Mouse (Mus musculus): Measurements from ENCODE around the gene Ralgps2. TPM values are rescaled to one million over a fixed set of nuclear protein-coding genes. Genes with fewer than 3 reads are reported as not detected.

Ralgps2 gene
- polyA plus RNA-seq (2011; ENCODE audit: insufficient read depth, insufficient read length, low replicate concordance, missing spikeins): 9.7 and 17.5 TPM in 2 replicates

DNA sequence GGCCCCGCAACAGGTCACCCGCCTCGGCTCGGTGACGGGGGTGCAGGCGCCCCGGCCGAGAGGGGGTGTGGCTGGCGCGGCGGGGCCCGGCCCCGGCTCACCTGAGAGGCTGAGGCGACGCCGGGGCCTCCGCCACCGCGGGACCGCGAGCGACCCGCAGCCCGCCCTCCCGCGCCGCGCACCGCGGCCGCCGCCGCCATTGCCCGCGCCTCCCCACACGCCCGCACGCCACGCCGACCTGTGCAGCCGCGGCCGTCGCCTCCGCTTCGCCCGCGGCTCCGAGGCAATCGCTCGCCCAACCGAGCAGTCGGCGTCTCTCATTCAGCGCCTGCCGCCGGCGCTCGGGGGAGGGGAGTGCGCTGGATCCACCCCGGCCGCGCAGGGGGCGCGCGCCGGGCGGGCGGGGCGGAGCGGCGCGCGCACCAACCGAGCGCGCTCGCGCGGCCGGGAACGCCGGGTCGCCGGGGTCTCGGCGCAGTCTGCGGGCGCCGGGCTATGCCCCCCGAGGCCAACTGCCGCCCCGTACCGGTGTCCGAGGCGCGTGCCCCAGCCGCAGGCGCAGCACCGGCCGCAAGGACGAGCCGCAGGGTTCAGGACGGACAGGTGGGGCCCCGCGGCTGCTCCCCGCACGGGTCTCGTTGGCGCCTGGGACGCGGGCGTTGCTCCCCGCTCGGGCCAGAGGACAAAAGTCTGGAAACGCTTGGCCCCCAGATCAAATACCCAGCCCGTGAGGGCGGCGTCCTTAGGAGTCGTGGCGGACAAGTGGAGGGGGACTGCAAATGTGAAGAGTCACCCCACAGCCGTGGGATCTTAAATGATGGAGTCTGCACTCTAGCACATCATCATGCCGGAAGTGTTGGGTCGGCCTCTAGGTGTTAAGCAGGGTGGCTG is at the start of gene Ralgps2:
Gene Ralgps2 (minus strand): TSS at position 376 of the 891 bp plus-strand sequence.
- under 1% methylated on average over 120 of the region's 124 CpGs for WGBS
- Histone ChIP-seq H3K4me3 (replicated peaks; ENCODE audit: control insufficient read depth, low read depth, low read length) (peak within 1 kb of the TSS; percentile 79), H3K27ac (ENCODE audit: control insufficient read depth, insufficient read depth, low read depth, low read length, poor library complexity) (peak within 1 kb of the TSS; percentile 96), H3K4me1 (ENCODE audit: control insufficient read depth, insufficient read depth, low read length) (no peaks in the 10 kb centered on the region; the same call in 1 of the 2 replicates)
- no peak; the same call in 1 of the 2 replicates for TF ChIP-seq POLR2A (IDR thresholded peaks at IDR 0.05; ENCODE audit: borderline replicate concordance, control insufficient read depth, low read depth, low read length)
- no peak for TF ChIP-seq CTCF (IDR thresholded peaks at IDR 0.05; ENCODE audit: control insufficient read depth, insufficient read depth, low read length)

DNA sequence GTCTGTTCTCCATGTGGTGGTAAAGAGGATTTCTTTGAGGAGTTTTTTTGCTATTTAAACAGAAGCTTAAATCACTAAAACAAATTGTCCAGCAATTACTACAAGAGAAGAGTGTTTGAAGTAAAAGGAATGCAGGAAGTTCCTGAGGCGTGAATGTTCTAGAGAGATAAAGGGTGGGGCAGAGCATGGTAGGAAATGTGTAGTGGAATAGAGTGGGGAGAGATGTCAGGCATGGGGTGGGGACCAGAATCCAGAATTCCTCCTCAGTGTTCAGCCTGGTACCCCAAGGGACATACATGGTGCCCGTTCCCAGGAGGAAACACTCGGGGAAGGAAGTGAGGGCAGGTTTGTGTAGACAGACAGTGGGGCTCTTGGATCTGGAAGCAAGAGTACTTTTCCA is 48.1 kb upstream of the Ralgps2 start:
- H3K27ac ChIP-seq (ENCODE audit: control insufficient read depth, insufficient read depth, low read depth, low read length, poor library complexity): no peak overlapping the region
- H3K4me3 ChIP-seq (replicated peaks; ENCODE audit: control insufficient read depth, low read depth, low read length): no peak overlapping the region
- peaks cover 15% of the 10 kb centered on the region for H3K4me1 ChIP-seq (ENCODE audit: control insufficient read depth, insufficient read depth, low read length)
- 35% methylated on average over 3 of the region's 3 CpGs for WGBS
- TF ChIP-seq CTCF (IDR thresholded peaks at IDR 0.05; ENCODE audit: control insufficient read depth, insufficient read depth, low read length): no peak

DNA sequence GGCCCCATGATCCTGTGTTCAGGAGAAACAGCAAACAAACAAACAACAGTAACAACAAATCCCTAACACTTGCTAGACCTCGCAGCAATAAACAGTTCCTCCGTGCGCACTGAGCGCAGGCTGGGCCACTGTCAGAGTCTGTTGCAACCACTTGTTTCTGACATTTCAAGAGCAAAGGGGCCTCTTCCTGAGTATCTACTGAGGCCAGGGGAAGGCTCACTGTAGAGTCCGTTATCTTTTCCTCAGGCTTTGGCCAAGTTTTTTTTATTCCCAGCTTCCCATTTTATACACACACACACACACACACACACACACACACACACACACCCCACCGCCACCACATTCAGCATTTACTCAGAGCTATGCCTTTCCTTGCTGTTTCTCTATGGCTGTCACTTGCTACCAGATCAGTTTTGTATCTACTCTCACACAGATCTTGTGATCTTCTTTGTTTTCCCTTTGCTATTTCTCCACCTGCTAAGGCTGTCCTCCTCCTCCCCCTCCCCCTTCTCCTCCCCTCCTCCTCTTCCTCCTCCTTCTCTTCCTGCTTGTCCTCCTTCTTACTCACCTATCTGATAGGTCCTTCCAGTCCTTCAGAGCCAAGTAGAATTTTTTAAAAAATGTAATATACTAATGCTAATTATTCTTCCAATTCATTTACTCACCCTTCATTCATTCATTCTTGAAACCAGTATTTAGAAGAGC is 47.4 kb upstream of the Ralgps2 start:
- Histone ChIP-seq H3K27ac (ENCODE audit: control insufficient read depth, insufficient read depth, low read depth, low read length, poor library complexity) (peak overlapping the region; percentile 84), H3K4me3 (replicated peaks; ENCODE audit: control insufficient read depth, low read depth, low read length) (no peak overlapping the region), H3K4me1 (ENCODE audit: control insufficient read depth, insufficient read depth, low read length) (peaks cover 15% of the 10 kb centered on the region)

DNA sequence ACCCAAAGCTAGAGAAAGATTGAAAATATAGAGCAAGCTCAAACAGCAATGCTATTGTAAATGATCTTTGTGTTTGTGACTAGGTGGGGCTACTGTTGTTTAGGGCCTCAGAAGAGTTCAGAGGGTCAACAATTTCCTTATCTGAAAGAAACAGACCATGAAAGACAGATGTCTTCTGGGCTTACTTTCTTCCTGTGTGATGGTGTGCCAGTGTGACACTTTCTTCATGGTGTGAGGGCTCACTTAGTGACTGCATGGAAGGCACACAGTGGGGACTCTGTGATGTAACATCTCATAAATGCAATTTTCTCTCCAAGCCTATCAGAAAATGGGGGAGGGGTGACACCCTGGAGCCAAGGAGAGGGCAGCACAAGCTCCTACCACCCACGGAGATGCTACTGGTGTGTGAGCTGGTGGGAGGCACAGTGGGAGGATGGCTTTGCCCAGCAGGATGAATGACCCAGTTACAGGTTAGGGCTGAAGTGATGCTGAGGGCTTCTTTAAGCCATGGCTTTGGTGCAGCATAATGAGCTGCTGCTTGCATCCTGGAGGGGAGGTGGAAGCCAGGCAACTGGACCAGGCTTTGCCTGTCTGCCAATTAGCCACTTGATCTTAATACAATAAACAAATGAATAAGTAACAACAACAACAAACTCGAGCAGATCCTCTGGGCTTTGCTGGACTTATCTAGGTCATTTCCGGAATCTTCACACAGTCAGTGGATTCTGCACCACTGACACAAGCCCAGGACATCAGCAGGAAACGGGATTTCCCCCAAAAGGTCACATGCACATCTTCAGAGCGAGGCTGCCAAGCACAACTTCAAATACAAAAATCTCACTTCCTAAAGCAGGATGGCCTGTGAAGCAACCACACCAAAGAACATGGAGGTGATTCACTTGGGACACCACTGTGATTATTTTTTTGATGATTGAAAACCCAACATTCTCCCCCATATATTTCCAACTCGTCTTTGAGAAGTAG is 46.5 kb upstream of the Ralgps2 start:
- WGBS: 25% methylated on average over 6 of the region's 6 CpGs
- TF ChIP-seq CTCF (IDR thresholded peaks at IDR 0.05; ENCODE audit: control insufficient read depth, insufficient read depth, low read length): no peak
- no peak for TF ChIP-seq POLR2A (IDR thresholded peaks at IDR 0.05; ENCODE audit: borderline replicate concordance, control insufficient read depth, low read depth, low read length)
- H3K4me1 ChIP-seq (ENCODE audit: control insufficient read depth, insufficient read depth, low read length): peaks cover 13% of the 10 kb centered on the region
- peak overlapping the region; percentile 89 for H3K27ac ChIP-seq (ENCODE audit: control insufficient read depth, insufficient read depth, low read depth, low read length, poor library complexity)
- no peak overlapping the region for H3K4me3 ChIP-seq (replicated peaks; ENCODE audit: control insufficient read depth, low read depth, low read length)

More for the DNA sequence above, 47.4 kb upstream of the Ralgps2 start:
- 10% methylated on average over 6 of the region's 6 CpGs for WGBS
- TF ChIP-seq CTCF (IDR thresholded peaks at IDR 0.05; ENCODE audit: control insufficient read depth, insufficient read depth, low read length): no peak
- TF ChIP-seq POLR2A (IDR thresholded peaks at IDR 0.05; ENCODE audit: borderline replicate concordance, control insufficient read depth, low read depth, low read length): no peak

DNA sequence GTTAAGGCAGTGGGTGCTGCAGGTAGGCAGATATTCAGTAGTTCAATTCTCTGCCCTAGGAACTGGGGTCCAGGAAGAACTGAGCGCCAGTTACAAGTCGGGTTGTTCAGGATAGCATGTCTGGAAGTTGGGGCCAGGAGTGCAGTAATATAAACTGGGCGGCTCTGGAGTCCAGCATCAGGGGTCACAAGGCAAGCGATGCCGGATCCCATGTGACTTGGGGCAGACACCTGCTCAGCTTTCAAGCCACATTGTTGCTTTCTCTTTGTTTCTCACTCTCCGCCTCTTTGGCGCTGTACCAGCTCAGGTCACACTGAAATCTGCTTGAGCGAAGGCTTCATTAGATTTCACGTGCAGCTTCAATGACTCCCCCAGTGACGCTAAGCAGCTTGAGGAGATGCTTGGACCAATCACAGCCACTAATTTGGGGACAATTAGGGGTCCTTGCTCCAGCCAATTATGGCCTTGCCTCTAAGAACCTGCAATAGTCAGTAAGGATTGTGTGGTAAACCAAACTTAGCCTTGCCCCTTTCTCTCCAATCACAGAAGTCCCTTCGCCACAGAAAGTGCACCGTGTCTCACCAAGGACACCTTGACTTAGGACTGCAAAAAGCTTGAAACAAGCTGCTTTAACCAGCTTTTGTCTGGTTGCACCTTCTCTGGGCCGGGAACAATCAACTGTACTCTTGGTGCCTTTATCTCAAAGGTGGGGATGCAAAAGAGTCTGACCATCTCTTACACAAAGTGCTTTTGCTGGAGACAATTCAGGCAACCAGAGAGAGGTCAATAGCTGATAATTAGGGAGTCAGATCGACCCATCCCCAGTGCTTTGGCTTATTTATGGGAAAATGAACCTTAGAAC is 43.8 kb upstream of the Ralgps2 start:
- Histone ChIP-seq H3K27ac (ENCODE audit: control insufficient read depth, insufficient read depth, low read depth, low read length, poor library complexity) (no peak overlapping the region), H3K4me1 (ENCODE audit: control insufficient read depth, insufficient read depth, low read length) (peaks cover 7% of the 10 kb centered on the region), H3K4me3 (replicated peaks; ENCODE audit: control insufficient read depth, low read depth, low read length) (no peak overlapping the region)
- 87% methylated on average over 14 of the region's 14 CpGs for WGBS
- TF ChIP-seq CTCF (IDR thresholded peaks at IDR 0.05; ENCODE audit: control insufficient read depth, insufficient read depth, low read length): no peak
- no peak for TF ChIP-seq POLR2A (IDR thresholded peaks at IDR 0.05; ENCODE audit: borderline replicate concordance, control insufficient read depth, low read depth, low read length)

DNA sequence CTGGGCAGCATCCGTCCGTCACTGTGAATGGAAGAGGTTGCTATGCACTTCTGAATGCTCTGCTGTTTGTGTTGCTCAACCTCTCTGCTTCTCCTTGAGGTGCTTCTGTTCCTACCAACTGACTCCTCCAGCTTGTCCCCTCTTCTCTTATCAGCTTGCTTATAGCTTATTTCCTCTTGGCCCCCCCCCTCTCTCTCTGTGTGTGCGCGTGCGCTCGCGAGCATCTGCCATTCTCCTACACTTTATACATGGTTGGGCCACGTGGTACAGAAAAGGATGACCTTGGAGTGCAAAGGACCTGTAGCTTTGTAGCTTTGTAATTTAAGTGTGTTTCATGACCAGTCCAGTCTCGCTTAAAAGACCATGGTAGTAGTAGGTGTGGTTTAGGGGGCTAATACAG is 42.5 kb upstream of the Ralgps2 start:
- H3K4me1 ChIP-seq (ENCODE audit: control insufficient read depth, insufficient read depth, low read length): peaks cover 4% of the 10 kb centered on the region
- no peak for TF ChIP-seq CTCF (IDR thresholded peaks at IDR 0.05; ENCODE audit: control insufficient read depth, insufficient read depth, low read length)
- no peak for TF ChIP-seq POLR2A (IDR thresholded peaks at IDR 0.05; ENCODE audit: borderline replicate concordance, control insufficient read depth, low read depth, low read length)
- H3K27ac ChIP-seq (ENCODE audit: control insufficient read depth, insufficient read depth, low read depth, low read length, poor library complexity): no peak overlapping the region
- WGBS: 21% methylated on average over 9 of the region's 9 CpGs
- no peak overlapping the region for H3K4me3 ChIP-seq (replicated peaks; ENCODE audit: control insufficient read depth, low read depth, low read length)

DNA sequence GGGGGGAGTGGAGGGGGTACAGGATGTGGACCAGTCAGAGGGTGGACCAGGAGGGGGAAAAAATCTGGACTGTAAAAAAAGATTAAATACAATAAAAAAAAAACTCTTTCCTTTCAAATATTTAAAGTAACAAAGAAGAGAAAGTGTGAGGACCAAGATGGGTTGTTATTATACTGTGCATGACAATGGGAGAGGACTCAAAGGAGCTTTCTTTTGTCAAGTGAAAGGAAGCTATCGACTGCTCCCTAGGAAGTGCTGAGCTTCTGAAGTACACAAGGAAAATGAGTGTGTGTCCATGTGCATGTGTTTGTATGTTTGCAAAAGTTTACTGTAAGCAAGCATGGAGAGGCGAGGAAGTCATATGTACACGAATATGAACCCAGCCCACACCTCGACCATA is 40.3 kb upstream of the Ralgps2 start:
- TF ChIP-seq POLR2A (IDR thresholded peaks at IDR 0.05; ENCODE audit: borderline replicate concordance, control insufficient read depth, low read depth, low read length) (no peak), CTCF (IDR thresholded peaks at IDR 0.05; ENCODE audit: control insufficient read depth, insufficient read depth, low read length) (no peak)
- H3K4me1 ChIP-seq (ENCODE audit: control insufficient read depth, insufficient read depth, low read length): no peaks in the 10 kb centered on the region; the same call in 1 of the 2 replicates
- no peak overlapping the region for H3K27ac ChIP-seq (ENCODE audit: control insufficient read depth, insufficient read depth, low read depth, low read length, poor library complexity)
- no peak overlapping the region for H3K4me3 ChIP-seq (replicated peaks; ENCODE audit: control insufficient read depth, low read depth, low read length)
- 72% methylated on average over 4 of the region's 4 CpGs for WGBS

All from bone marrow, adult 2 months (tissue).